Mouse (Mus musculus) lung, adult 2 months (tissue): Measurements from ENCODE around the gene Prelid3b.

Source experiments
- CTCF ChIP-seq: fragments of 200-500 bp; IDR thresholded peaks from 2 replicates; pipeline ENCODE4 v1.5.1; 2011; ENCODE audit warnings: mild to moderate bottlenecking, low read length, control low read depth; ENCODE audit not compliant: insufficient read depth
- POLR2A ChIP-seq: fragments of 200-500 bp; IDR thresholded peaks from 2 replicates; pipeline ENCODE4 v1.6.1; 2011; ENCODE audit warnings: low read depth, mild to moderate bottlenecking, control low read depth, low read length, borderline replicate concordance; ENCODE audit errors: extremely low read depth

- TF ChIP-seq POLR2A (peak; percentile 40; the same call in 1 of the 2 replicates), CTCF (no peak)
Observed at GRCm38 (mm10) chr2:174415731-174416310, 57.1 kb downstream of the Prelid3b start, which contains the start of gene Nelfcd.
